Mouse (Mus musculus): ENCODE data around the gene Actn1. TPM values are rescaled to one million over a fixed set of nuclear protein-coding genes. Genes with fewer than 3 reads are reported as not detected.

Gene Actn1
- polyA plus RNA-seq, 1 experiment from 2014 or later, result 29.2 TPM

- H3K4me1 ChIP-seq (replicated peaks), result peaks cover 56% of the 10 kb centered on the region
- peak overlapping the region; percentile 47 for H3K27ac ChIP-seq
- peaks cover 9% of the 10 kb centered on the region; the same call in 1 of the 2 replicates for H3K36me3 ChIP-seq
- no peaks in the 10 kb centered on the region for H3K27me3 ChIP-seq
- ATAC-seq (replicated peaks; ENCODE audit: insufficient number of reproducible peaks, insufficient read depth, low FRiP score, low read depth), result peak; percentile 16; the same call in 1 of the 2 replicates
- H3K9me3 ChIP-seq (replicated peaks), result no peaks in the 10 kb centered on the region
- no peak overlapping the region for H3K4me3 ChIP-seq
- 50% methylated on average over 3 of the region's 3 CpGs for WGBS
- H3K4me2 ChIP-seq, result no peak overlapping the region
- H3K9ac ChIP-seq, result no peak overlapping the region
These were observed 21.6 kb downstream of the Actn1 start for GRCm38 (mm10) chr12:80238523-80238922.

GRCm38 (mm10) chr12:80235295-80235694 is 24.9 kb downstream of the Actn1 start:
- 81% methylated on average over 1 of the region's 1 CpGs for WGBS
- H3K9ac ChIP-seq, result no peak overlapping the region
- no peak for ATAC-seq (replicated peaks; ENCODE audit: insufficient number of reproducible peaks, insufficient read depth, low FRiP score, low read depth)

GRCm38 (mm10) chr12:80234226-80234625 is 25.9 kb downstream of the Actn1 start:
- no peak overlapping the region for H3K9ac ChIP-seq
- H3K27me3 ChIP-seq, result no peaks in the 10 kb centered on the region
- H3K36me3 ChIP-seq, result peaks cover 10% of the 10 kb centered on the region; the same call in 1 of the 2 replicates
- 93% methylated on average over 3 of the region's 3 CpGs for WGBS
- H3K4me3 ChIP-seq, result no peak overlapping the region
- no peak for ATAC-seq (replicated peaks; ENCODE audit: insufficient number of reproducible peaks, insufficient read depth, low FRiP score, low read depth)
- H3K9me3 ChIP-seq (replicated peaks), result no peaks in the 10 kb centered on the region
- H3K4me2 ChIP-seq, result no peak overlapping the region
- peaks cover 58% of the 10 kb centered on the region for H3K4me1 ChIP-seq (replicated peaks)
- no peak overlapping the region for H3K27ac ChIP-seq

More at GRCm38 (mm10) chr12:80235295-80235694, 24.9 kb downstream of the Actn1 start:
- Histone ChIP-seq H3K4me1 (replicated peaks) (peaks cover 57% of the 10 kb centered on the region), H3K4me3 (no peak overlapping the region), H3K27me3 (no peaks in the 10 kb centered on the region), H3K36me3 (peaks cover 10% of the 10 kb centered on the region; the same call in 1 of the 2 replicates), H3K9me3 (replicated peaks) (no peaks in the 10 kb centered on the region), H3K4me2 (no peak overlapping the region), H3K27ac (no peak overlapping the region)

DNA sequence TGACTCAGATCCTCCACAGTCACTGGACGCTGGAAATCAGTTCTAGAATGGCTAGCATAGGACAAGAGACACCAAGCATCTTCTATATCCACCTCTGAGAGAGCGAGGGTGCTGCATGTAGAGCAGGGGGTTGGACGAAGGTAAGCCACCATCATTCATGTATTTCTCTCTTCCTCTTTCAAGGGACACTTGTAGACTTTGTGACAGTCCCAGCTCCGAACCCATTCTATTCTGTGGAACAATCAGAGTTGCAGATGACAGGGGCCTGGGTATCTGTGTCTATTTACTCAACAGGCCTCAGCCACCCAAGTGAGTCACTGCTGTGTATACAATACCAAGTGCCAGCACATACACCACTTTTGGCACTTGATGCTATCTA is 27.3 kb downstream of the Actn1 start:
- no peak overlapping the region for H3K4me3 ChIP-seq
- peaks cover 60% of the 10 kb centered on the region for H3K4me1 ChIP-seq (replicated peaks)
- no peaks in the 10 kb centered on the region for H3K27me3 ChIP-seq
- H3K27ac ChIP-seq, result 0 out of 2 replicates have a peak overlapping the region, but pooled peaks have one; percentile 94
- H3K36me3 ChIP-seq, result peaks cover 10% of the 10 kb centered on the region; the same call in 1 of the 2 replicates
- ATAC-seq (replicated peaks; ENCODE audit: insufficient number of reproducible peaks, insufficient read depth, low FRiP score, low read depth), result no peak
- WGBS, result 82% methylated on average over 4 of the region's 4 CpGs
- H3K9me3 ChIP-seq (replicated peaks), result no peaks in the 10 kb centered on the region
- H3K4me2 ChIP-seq, result no peak overlapping the region
- H3K9ac ChIP-seq, result no peak overlapping the region

- Histone ChIP-seq H3K4me3 (no peak overlapping the region), H3K27me3 (no peaks in the 10 kb centered on the region), H3K4me1 (replicated peaks) (peaks cover 60% of the 10 kb centered on the region), H3K27ac (peak overlapping the region; percentile 94), H3K36me3 (peaks cover 10% of the 10 kb centered on the region; the same call in 1 of the 2 replicates), H3K9ac (no peak overlapping the region), H3K9me3 (replicated peaks) (no peaks in the 10 kb centered on the region), H3K4me2 (no peak overlapping the region)
- no peak for ATAC-seq (replicated peaks; ENCODE audit: insufficient number of reproducible peaks, insufficient read depth, low FRiP score, low read depth)
- WGBS, result 69% methylated on average over 9 of the region's 9 CpGs
These were observed 27.9 kb downstream of the Actn1 start for GRCm38 (mm10) chr12:80232076-80232839.

- WGBS, result 16% methylated on average over 5 of the region's 5 CpGs
- Histone ChIP-seq H3K27me3 (no peaks in the 10 kb centered on the region), H3K4me2 (peak overlapping the region; percentile 21; the same call in 1 of the 2 replicates)
These were observed 28.9 kb downstream of the Actn1 start for GRCm38 (mm10) chr12:80231317-80231716.

GRCm38 (mm10) chr12:80230854-80231253 is 29.3 kb downstream of the Actn1 start:
- Histone ChIP-seq H3K4me3 (no peak overlapping the region), H3K9me3 (replicated peaks) (no peaks in the 10 kb centered on the region), H3K4me2 (peak overlapping the region; percentile 52), H3K27me3 (no peaks in the 10 kb centered on the region), H3K9ac (0 out of 2 replicates have a peak overlapping the region, but pooled peaks have one; percentile 35), H3K27ac (peak overlapping the region; percentile 94), H3K4me1 (replicated peaks) (peaks cover 70% of the 10 kb centered on the region), H3K36me3 (peaks cover 10% of the 10 kb centered on the region; the same call in 1 of the 2 replicates)
- no peak for ATAC-seq (replicated peaks; ENCODE audit: insufficient number of reproducible peaks, insufficient read depth, low FRiP score, low read depth)
- WGBS, result 49% methylated on average over 5 of the region's 5 CpGs

More at GRCm38 (mm10) chr12:80231317-80231716, 28.9 kb downstream of the Actn1 start:
- Histone ChIP-seq H3K4me1 (replicated peaks) (peaks cover 66% of the 10 kb centered on the region), H3K27ac (peak overlapping the region; percentile 94), H3K9ac (no peak overlapping the region), H3K36me3 (peaks cover 10% of the 10 kb centered on the region; the same call in 1 of the 2 replicates), H3K4me3 (no peak overlapping the region), H3K9me3 (replicated peaks) (no peaks in the 10 kb centered on the region)
- no peak for ATAC-seq (replicated peaks; ENCODE audit: insufficient number of reproducible peaks, insufficient read depth, low FRiP score, low read depth)

- peak overlapping the region; percentile 52 for H3K4me2 ChIP-seq
- peaks cover 77% of the 10 kb centered on the region for H3K4me1 ChIP-seq (replicated peaks)
- H3K27me3 ChIP-seq, result no peaks in the 10 kb centered on the region
- peak overlapping the region; percentile 35; the same call in 1 of the 2 replicates for H3K9ac ChIP-seq
- no peaks in the 10 kb centered on the region for H3K9me3 ChIP-seq (replicated peaks)
- ATAC-seq (replicated peaks; ENCODE audit: insufficient number of reproducible peaks, insufficient read depth, low FRiP score, low read depth), result peak; percentile 85
- WGBS, result 2% methylated on average over 10 of the region's 10 CpGs
- no peak overlapping the region for H3K4me3 ChIP-seq
- peak overlapping the region; percentile 94 for H3K27ac ChIP-seq
- peaks cover 10% of the 10 kb centered on the region; the same call in 1 of the 2 replicates for H3K36me3 ChIP-seq
These were observed 30.0 kb downstream of the Actn1 start for GRCm38 (mm10) chr12:80230111-80230700.

- Histone ChIP-seq H3K4me1 (replicated peaks) (peaks cover 87% of the 10 kb centered on the region), H3K9ac (peak overlapping the region; percentile 18; the same call in 1 of the 2 replicates), H3K36me3 (peaks cover 5% of the 10 kb centered on the region; the same call in 1 of the 2 replicates), H3K27ac (peak overlapping the region; percentile 94), H3K27me3 (no peaks in the 10 kb centered on the region), H3K4me2 (peak overlapping the region; percentile 52), H3K4me3 (no peak overlapping the region), H3K9me3 (replicated peaks) (no peaks in the 10 kb centered on the region)
- ATAC-seq (replicated peaks; ENCODE audit: insufficient number of reproducible peaks, insufficient read depth, low FRiP score, low read depth), result no peak
- WGBS, result 26% methylated on average over 5 of the region's 5 CpGs
These were observed 31.0 kb downstream of the Actn1 start for GRCm38 (mm10) chr12:80229010-80229800.

DNA sequence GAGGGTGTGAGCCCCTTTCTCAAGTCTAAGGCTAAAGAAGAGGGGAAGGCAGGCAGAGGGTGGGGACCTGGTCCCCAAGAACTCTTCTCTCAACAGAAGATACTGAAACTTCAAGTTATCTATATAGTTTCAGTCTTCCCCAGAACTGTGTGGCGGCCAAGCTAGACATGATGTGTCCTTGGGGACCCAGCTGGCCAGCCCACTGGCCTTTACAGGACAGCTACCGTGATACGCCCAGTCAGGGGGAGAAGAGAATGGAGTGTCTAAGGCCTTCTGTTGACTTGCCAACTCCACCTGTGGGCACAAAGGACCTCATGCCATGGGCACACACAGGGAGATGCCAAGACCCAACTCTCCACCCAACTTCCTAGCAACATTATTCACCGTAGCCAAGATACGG is 31.8 kb downstream of the Actn1 start:
- Histone ChIP-seq H3K4me3 (no peak overlapping the region), H3K9me3 (replicated peaks) (no peaks in the 10 kb centered on the region), H3K9ac (no peak overlapping the region), H3K36me3 (no peaks in the 10 kb centered on the region), H3K4me1 (replicated peaks) (peaks cover 95% of the 10 kb centered on the region), H3K27me3 (no peaks in the 10 kb centered on the region), H3K4me2 (no peak overlapping the region), H3K27ac (peak overlapping the region; percentile 94)
- ATAC-seq (replicated peaks; ENCODE audit: insufficient number of reproducible peaks, insufficient read depth, low FRiP score, low read depth), result no peak
- 61% methylated on average over 5 of the region's 5 CpGs for WGBS

- H3K4me3 ChIP-seq, result no peak overlapping the region
- 0 out of 2 replicates have a peak, but pooled peaks have one; percentile 24 for ATAC-seq (replicated peaks; ENCODE audit: insufficient number of reproducible peaks, insufficient read depth, low FRiP score, low read depth)
- peak overlapping the region; percentile 94 for H3K27ac ChIP-seq
- no peak overlapping the region for H3K9ac ChIP-seq
- H3K36me3 ChIP-seq, result no peaks in the 10 kb centered on the region
- 19% methylated on average over 3 of the region's 3 CpGs for WGBS
- no peaks in the 10 kb centered on the region for H3K9me3 ChIP-seq (replicated peaks)
- H3K27me3 ChIP-seq, result no peaks in the 10 kb centered on the region
- H3K4me1 ChIP-seq (replicated peaks), result peaks cover 98% of the 10 kb centered on the region
- no peak overlapping the region for H3K4me2 ChIP-seq
These were observed 32.3 kb downstream of the Actn1 start for GRCm38 (mm10) chr12:80227835-80228234.
